Mouse (Mus musculus) mature B cell (primary cell): ENCODE measurements at regions not wholly inside any gene's neighbourhood (a gene's known extent, or its start where the extent isn't known, plus 50 kb on each side); places are given as distances from the start of the nearest gene placed in this dataset.
"Not testable (repeated sequence)": the region's sequence is repeated elsewhere in the genome, so short reads cannot be mapped to it uniquely, and the experiment has no call there.

Experiments used
- in situ Hi-C: fragments of 300-500 bp; cut with MboI; formaldehyde crosslinking; loops from 2 replicates; pipeline ENCODE4 v1.14.3; 2019

DNA sequence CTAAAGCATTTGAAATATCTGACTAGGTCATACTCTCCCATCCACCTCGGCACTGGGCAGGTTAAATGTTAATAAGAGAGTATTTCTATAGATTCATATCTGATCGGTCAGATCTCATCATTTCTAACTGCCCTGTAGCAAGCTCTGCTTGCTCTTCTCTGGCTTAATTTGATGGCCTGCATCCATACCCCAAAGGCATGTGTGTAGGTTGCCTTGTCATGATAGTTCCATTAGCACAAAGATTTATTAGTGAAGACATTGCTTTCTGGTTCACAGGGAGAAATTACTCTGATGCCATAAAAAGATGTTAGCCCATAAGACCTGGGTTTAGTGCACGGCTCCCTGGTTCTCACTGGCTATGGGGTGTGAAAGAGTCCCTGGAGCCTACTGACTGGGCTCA lies 232.3 kb downstream of the Lpin1 start:
- in situ Hi-C loops: no loop called here

DNA sequence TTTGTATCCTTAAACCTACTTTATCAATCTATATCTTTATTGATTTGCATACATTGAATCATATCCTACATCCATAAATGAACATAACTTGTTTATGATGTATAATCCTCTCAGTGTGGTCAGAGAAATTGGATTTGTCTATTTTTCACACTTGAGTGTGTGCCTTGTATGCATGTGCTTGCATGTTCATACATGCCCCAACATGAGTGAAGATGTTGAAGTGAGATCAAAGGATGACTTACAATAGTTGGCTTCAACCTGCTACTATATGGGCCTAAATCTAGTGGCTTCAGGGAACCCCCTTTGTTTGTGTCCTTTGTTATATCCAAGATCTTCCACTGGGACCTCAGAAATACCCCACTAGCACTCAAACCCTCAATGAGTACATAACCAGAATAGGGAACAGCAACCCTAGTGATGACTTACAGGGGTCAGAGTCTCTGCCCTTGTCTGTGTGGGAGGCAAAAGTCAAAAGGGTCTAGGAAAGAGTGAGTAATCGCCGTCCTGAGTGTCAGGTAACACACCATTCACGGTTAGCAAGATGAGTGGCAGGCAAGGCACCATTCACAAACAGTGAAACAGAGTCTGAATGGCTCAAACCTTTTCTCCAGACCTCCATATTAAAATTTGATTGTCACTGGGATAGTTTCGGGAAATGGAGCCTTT lies 236.3 kb downstream of the Lpin1 start:
- in situ Hi-C loops: no loop called here

DNA sequence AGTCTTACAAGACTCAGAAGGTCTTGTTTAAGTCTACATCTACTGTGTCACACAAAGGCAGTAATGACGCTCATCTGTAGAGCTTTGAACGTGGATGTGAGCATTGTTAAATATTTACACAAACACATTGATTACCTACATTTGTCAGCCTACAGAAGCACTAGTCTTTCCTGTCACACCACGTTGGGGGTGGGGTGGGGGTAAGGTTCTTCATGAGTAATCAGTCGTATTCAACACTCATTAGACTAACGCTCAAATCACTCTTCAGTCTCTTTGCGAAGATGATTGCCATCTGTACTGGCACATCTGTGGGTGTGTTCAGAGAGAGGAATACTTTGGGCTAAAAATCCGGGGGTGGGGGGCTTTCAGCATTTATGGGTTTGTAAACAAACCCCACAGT lies 240.7 kb downstream of the Lpin1 start:
- in situ Hi-C loops: no loop called here

DNA sequence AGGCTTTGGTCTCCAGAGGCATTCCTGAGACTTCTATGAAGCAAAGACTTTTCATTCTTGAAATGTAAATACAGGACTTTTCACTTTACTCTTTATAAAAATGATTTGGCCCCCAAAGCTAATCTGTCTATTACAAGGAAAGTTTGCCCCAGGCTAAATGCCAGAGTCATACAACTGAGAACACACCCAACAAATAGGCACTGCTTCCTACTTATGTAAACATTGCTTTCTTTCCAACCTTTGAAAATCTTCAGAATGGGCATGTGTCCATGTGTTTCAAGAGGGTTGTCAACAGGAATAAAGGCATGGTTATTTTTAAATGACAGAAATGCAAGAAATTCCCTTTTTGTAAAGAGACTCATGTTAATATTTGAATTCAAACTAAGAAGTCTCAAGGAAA lies 248.4 kb downstream of the Lpin1 start:
- in situ Hi-C loops: no loop called here

DNA sequence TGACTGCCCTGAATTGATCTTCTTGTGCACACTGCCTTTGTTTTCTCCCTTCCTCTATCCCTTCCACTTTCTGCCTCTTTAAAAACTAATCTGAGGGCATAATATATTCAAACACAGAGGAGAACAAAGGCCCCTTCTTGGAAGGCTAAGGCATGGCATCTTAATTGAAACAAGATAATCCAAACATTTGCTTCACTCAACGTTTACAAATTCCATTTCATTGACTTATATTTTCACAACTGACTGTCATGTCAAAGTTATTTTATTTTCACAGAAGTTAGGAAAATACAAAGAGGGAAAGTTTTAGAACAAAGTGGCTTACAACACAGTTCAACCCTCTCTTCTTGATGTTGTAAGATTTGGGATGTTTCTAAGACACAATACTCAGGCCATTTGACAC lies 251.9 kb downstream of the Lpin1 start:
- in situ Hi-C loops: no loop called here

DNA sequence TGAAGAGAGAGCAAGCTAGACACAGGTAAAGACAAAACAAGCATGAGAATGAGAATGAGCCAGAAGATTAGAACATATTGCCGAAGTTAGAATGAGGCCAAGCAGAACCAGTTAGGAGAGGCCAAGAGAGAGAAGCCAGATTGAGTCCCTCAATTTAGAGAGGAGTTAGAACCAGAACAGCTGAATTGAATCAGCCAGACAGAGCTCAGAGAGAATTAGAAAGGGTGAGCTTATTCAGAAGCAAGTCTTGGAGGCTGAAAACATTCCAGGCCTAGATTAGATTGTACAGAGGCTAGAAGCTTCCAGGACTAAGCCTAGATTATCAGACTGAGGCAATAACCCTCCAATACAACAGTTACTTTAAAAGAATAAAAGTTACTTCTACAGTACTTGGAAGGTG lies 256.1 kb downstream of the Lpin1 start:
- in situ Hi-C loops: no loop called here

DNA sequence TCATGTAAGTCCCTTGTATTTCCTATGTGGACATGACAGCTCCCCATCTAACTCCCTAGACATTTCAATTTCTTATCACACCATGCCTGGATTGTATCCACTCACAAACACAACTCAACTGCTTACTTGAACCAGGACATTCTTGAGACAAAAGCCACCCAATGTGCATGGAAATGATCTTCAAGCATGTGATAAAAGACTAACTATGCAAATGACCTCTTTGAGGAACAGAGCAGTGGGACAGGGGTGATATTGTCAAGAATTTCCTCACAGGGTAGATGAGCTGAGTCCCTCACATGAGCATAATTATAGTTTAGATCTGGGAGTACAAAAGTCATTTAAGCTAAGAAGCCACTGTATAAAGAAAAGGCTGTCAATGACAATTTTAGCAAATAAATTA lies 259.0 kb downstream of the Lpin1 start:
- in situ Hi-C loops: no loop called here

DNA sequence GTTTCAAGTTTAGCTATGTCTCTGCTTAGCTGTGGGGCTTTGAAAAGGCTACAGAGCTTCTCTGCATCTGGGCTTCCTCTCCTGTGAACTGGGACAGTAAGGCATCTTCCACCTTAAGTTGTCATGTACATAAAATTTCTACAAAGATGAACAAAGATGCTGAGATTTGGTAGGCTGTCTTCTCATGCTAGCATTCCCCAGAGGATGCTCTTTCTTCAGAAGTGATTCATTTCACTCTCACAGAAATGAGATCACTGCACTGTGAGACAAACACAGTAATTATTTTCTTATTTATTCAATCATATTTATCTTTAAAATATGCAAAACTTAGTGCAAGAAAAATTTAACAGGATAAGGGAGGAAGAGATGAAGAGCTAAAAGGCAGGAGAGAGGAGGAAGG lies 261.5 kb downstream of the Lpin1 start:
- in situ Hi-C loops: no loop called here

DNA sequence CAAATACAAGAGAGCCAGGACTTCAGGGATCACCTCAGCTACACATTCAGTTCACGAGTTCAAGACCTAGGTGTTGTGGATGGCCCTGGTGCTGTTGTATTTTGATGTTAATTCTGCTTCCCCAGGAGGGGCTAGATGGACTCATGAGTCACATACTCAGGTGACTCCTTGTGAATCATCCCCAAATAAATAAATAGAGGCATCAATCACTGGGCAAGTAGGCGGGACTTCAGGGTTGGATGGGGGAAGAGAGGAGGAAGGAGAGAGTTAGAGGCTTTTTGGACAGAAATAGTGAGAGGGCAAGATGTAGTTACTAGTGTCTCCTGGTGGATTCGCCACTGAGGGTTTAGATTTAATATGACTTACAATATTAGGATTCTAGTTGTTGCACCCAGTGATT lies 266.7 kb downstream of the Lpin1 start:
- in situ Hi-C loops: no loop called here

DNA sequence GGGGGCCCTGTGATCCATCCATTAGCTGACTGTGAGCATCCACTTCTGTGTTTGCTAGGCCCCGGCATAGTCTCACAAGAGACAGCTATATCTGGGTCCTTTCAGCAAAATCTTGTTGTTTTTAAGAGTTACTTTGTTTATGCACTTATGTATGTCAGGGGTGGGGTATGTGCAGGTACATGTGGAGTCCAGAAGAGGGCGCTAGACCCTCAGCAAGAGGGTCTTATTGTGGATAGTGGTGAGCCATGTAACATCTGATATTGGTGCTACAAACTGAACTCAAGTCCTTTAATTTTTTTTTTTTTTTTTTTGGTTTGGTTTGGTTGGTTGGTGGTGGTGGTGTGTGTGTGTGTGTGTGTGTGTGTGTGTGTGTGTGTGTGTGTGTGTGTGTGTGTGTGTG lies 268.7 kb downstream of the Lpin1 start:
- in situ Hi-C loops: not testable (repeated sequence)

DNA sequence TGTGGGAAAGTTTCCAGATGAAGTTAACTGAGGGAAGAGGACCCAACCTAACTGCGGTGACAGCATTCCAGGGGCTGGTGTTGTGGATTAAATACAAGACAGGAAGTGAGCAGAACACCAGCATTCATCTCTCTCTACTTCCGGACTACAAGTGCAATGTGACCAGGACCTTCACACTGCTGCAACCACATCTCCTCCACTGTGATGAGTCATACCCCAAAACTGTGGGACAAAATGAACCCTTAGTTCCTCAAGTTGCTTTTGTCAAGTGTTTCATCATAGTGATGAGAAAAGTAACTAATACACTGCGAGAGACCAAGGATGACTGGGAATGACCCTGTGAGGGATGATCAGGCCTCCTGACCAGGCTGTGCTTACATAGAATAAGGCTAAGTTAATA lies 279.3 kb downstream of the Lpin1 start:
- in situ Hi-C loops: no loop called here

DNA sequence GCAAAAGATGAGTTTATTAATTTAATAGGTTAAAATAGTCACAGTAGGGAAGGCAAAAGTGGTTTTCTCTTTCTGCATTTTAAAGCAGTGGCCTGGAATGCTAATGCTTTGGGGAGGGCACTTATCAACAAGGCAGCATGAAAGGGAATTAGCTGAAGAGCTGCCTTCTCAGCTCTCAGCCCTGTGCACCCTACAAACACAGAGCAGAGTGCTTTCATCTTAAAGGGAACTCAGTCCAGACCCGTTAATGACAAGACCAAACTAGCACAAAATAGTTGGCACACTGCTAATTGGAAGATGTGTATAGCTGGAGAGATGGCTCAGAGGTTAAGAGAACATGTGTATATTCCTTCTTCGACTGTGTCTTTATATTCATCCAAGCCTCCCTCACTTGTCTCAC lies 281.6 kb downstream of the Lpin1 start:
- in situ Hi-C loops: no loop called here

DNA sequence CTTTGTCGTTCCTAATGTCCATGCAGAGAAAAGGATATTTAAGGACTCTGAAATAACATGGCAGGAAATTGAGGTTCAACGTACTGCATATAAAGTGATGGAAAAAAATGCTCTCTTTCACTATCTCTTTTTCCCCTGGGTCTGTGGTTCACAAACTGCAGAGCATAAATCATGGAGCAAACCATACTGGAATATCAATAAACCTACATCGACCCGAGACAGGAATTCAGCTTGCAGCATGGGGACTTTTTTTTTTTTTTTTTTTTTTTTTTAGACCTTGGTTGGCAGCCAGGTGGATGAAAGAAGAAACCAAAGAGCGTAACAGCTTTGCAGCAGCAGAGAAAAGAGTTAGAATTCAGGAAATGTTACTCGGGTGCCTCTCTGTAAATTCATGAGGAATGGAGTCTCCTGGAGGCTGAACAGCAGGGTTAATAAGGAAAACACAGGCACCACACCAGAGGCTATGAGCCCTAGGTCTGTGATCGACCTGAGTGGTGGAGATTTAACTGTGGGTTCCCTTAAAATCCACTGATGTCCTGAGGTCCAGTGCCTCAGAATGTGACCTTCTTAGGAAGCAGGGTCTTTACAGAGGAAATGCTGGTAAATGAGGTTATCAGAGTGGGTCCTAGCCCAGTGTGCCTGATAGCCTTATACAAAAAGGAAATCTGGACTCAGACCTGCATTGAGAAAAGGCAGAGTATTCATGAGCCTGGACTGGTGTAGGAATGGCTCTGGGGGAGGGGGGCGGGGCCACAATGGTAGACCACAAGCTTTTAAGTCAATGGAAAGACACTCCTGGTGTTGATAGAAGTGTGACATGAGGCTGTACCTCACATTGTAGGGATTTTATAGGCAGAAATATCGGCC lies 290.0 kb downstream of the Lpin1 start:
- in situ Hi-C loops: no loop called here

DNA sequence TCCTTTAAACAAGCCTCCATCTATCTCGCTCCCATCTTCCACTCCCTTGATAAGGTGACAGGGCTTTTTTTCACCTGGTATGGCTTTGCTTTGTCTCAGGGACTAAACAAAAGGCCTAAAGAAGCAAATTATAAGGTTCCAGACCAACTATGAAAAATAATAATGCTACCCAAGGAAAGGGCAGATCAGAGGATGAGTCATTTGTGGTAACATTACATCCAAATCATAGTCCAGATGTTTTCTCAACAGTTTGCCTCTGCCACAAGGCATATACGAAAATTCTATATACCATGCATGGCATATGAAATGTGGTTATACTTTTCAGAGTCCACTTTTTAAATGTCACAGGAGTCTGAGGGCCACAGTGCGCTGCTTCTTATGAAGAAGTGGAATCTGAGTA lies 302.7 kb downstream of the Lpin1 start:
- in situ Hi-C loops: no loop called here

DNA sequence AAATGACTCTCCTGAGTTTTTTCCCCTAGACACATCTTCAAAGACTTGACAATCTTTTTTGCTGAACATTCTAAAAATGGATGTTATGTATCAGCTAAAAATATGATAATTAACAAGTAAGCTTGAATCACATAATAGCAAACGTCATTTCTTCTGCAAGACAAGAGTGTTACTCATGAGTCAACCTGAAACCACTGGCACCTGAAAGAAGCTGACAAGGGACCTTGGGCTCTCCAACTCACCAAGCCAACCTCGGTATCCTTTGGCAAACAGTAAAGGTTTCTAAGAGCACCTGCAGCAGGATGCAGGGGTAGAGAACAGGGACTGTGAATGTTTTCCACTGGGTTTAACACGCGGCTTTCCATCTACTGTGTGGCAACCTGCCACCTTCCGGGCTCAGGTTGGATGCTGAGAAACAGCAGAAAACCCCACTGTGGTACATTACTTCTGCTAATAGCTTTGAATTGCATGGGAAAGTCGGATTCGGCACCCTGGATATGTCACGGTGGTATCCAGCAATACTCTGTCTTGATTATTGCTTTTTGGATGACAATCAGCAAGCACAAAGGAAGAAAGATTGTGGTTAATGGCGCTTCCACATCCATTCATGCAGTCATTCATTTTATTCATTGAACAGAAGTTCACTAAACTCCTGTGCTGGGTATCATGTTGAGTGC lies 305.9 kb downstream of the Lpin1 start:
- in situ Hi-C loops: no loop called here

DNA sequence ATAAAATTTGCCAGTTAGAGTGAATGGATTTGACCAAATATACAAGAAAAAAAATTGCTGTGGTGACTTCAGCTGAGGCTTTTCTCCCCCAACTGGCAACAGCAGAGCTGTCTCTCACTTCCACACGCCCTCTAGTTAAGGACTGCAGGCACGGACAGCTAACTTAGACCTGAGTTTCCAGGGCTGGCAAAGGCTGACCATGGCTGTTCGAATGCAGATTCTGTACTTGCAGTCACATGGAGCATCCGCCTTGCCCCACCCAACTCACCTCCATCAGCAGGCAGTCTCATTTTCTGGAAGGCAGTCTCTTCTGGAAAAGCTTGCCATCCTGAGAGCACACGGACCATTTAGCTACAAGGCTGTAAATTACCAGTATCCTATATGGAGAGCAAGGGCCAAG lies 325.7 kb downstream of the Lpin1 start:
- in situ Hi-C loops: no loop called here

DNA sequence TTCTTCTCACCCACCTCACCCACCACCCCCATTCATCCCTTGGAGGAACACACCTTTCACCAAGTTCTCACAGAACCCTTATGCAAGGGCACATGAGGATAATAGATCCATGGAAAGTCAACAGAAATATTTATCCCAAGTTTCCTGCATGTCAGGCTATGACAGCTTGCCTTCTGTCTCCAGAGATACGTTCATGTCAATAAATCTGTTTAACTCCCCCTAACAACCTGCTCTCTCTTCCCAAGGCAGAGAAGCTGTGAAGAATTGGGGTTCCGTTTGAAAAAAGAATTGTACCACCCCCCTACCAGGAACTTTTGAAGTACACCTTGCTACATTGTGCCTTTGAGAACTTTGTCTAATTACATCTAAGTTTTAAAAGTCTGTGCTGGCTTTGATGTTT lies 331.6 kb downstream of the Lpin1 start:
- in situ Hi-C loops: no loop called here

DNA sequence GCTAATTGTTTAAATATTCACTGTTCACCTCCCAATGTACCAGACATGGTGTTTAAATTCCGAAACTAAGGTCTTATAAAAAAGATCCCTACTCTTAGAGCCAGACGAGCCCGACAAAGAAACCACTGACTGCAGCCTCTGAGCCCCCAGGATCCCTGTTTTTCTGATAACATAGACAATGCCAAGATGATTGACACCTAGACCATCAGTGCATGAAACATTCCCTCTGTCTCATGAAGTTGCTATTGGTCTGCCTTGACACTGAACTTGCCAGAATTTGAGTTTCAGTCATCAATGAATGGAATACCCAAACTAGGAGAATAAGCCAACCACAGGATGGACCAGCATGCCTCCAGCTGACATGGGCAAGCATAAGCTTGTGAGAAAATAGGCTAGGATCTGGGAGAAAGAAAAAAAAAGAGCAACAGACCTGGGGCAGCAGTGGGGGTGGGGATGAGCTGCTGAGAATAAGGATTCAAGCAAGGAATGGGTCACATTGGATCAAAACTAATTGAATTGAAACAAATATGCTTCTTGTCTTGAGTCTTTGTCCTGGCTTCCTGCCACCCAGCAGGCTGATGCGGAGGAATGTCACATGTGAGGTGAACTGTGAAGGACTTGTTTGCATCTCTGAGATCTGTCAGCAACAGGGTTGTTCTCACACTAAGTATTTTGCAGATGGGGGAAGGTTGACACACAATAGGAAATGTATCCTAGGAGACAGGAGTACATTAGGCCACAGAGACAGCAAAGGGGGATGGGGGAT lies 333.0 kb downstream of the Lpin1 start:
- in situ Hi-C loops: no loop called here

DNA sequence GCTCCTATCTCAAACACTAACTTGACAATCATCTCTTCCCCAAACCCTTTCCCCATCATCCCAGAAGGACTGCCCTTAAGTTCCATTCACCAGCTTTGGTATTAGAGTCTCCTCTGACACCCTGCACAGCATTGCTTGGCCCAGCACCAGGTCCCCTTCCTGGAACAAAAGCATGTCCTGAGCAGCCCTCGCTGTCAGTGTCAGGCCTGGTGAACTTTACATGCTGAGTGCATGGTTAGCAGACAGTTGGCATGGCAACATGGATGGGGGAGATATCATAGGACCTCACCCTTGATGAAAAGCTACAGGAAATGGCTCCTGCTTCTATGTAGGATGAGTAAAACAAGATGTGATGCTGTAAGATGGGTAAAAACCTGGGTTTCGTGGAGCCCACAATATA lies 333.6 kb downstream of the Lpin1 start:
- in situ Hi-C loops: no loop called here

DNA sequence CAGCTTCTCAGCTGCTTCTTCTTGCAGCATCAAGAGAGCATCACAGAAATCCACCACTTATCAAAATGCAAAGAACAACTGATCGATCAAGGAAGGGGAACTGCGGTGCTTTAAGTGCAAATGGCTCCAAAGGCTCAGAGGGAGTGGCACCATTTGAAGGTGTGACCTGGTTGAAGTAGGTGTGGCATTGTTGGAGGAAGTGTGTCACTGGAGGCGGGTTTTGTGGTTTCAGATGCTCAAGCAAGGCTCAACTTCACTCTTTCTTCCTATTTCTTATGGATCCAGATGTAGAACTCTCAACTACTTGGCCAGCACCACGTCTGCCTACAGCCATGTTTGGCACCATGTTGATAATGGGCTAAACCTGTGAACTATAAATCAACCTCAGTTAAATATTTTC lies 334.5 kb downstream of the Lpin1 start:
- in situ Hi-C loops: no loop called here

DNA sequence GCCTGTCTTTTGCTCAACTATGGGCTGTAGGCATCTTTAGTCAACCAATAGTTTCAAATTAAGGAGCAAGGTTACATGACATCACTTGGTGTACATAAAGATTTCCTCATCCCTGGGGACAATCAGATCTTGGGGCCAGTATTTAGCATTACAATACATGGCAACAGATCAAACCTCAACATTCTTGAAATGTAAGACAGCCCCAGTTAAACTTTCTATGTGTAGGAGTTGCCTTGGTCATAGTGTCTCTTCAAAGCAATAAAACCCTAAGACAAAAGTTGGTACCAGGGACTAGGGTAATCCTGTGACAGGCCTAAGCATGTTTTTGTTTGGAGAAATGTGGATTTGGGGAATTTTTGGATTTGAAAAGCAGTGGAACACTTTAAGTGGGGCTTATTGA lies 338.3 kb downstream of the Lpin1 start:
- in situ Hi-C loops: no loop called here

DNA sequence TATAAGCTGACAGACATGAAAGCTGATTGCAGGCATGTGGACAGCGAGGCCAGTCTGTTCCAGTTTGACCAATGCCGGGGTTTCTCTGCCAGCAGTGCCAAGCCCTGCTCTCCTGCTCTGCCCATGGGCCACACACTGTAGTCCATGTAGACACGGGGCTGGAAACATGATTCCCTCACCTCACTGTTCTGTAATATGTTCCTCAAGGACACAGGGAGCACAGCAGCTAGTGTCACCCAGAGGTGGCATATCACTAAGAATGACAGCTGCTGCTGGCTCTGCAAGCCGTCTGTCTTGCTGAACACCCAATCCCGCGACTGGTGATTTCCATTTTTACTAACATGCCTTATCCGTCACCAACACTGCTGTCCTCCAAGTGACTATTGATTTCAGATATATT lies 339.9 kb downstream of the Lpin1 start:
- in situ Hi-C loops: no loop called here
